ENCODE assay signal across 8 mouse cellular contexts in genomic region chr17:25184961-25185360, GRCm38 (mm10). TPM values are rescaled to one million over a fixed set of nuclear protein-coding genes. Genes with fewer than 3 reads are reported as not detected.
A peak's percentile ranks its signal among the peaks of the same experiment; 100 is the strongest.
DNase-seq lines count a peak whose midpoint lies in the region; ATAC-seq and TF ChIP-seq lines count a peak whose summit lies in the region.

No protein-coding gene starts in this region.

- H3K36me3 ChIP-seq in lung, embryonic 16.5 days (ENCODE audit: control insufficient read depth, insufficient read depth, low read length): no peaks in the 10 kb centered on the region
- no peaks in the 10 kb centered on the region for H3K36me3 ChIP-seq in embryonic facial prominence, embryonic 13.5 days
- H3K36me3 ChIP-seq in intestine, postnatal 0 days (ENCODE audit: control insufficient read depth, insufficient read depth): no peaks in the 10 kb centered on the region

- no peak for TF ChIP-seq CTCF in intestine, postnatal 0 days (IDR thresholded peaks at IDR 0.05; ENCODE audit: low read depth)
- no peak for TF ChIP-seq CTCF in olfactory bulb, adult 2 months (IDR thresholded peaks at IDR 0.05; ENCODE audit: insufficient read depth, low read depth, low read length)

- peak overlapping the region; percentile 84 for H3K4me3 ChIP-seq in lung, embryonic 16.5 days (ENCODE audit: low read length)
- peak overlapping the region; percentile 96 for H3K4me3 ChIP-seq in embryonic facial prominence, embryonic 13.5 days
- H3K4me3 ChIP-seq in intestine, postnatal 0 days (ENCODE audit: low read depth, low read length): peak overlapping the region; percentile 89
- H3K4me3 ChIP-seq in olfactory bulb, adult 2 months (ENCODE audit: insufficient read depth, low read depth, low read length): peak overlapping the region; percentile 85

- DNase-seq in lung, adult 18-20 months: no peak
- DNase-seq in embryo, embryonic 10 days (ENCODE audit: low spot score): no peak
- DNase-seq in layer of hippocampus, adult 9-10 months (ENCODE audit: low spot score): no peak
- DNase-seq in right cerebral cortex, postnatal 4 days: no peak

- no peaks in the 10 kb centered on the region for H3K9me3 ChIP-seq in lung, embryonic 16.5 days (ENCODE audit: control insufficient read depth, low read length)
- no peaks in the 10 kb centered on the region for H3K9me3 ChIP-seq in embryonic facial prominence, embryonic 13.5 days
- H3K9me3 ChIP-seq in intestine, postnatal 0 days (ENCODE audit: control insufficient read depth): no peaks in the 10 kb centered on the region

- H3K4me2 ChIP-seq in lung, embryonic 16.5 days (ENCODE audit: low read depth, low read length): peak overlapping the region; percentile 97
- H3K4me2 ChIP-seq in embryonic facial prominence, embryonic 13.5 days: peak overlapping the region; percentile 99
- peak overlapping the region; percentile 95 for H3K4me2 ChIP-seq in intestine, postnatal 0 days (replicated peaks; ENCODE audit: low read depth)

- H3K27ac ChIP-seq in lung, embryonic 16.5 days (ENCODE audit: low read length): peak overlapping the region; percentile 15; the same call in 1 of the 2 replicates
- H3K27ac ChIP-seq in embryonic facial prominence, embryonic 13.5 days: peak overlapping the region; percentile 93
- H3K27ac ChIP-seq in intestine, postnatal 0 days (ENCODE audit: low read depth, low read length): peak overlapping the region; percentile 71
- no peak overlapping the region for H3K27ac ChIP-seq in olfactory bulb, adult 2 months (ENCODE audit: insufficient read depth, low read depth, low read length)

- WGBS in lung, embryonic 16.5 days: 4% methylated on average over 17 of the region's 17 CpGs
- 6% methylated on average over 17 of the region's 17 CpGs for WGBS in embryonic facial prominence, embryonic 13.5 days
- WGBS in intestine, postnatal 0 days: 8% methylated on average over 17 of the region's 17 CpGs
- 6% methylated on average over 17 of the region's 17 CpGs for WGBS in olfactory bulb, adult 2 months

- H3K27me3 ChIP-seq in lung, embryonic 16.5 days (ENCODE audit: control insufficient read depth, insufficient read depth, low read depth, low read length): no peaks in the 10 kb centered on the region
- H3K27me3 ChIP-seq in embryonic facial prominence, embryonic 13.5 days: peaks cover 10% of the 10 kb centered on the region; the same call in 1 of the 2 replicates
- H3K27me3 ChIP-seq in intestine, postnatal 0 days (replicated peaks; ENCODE audit: control insufficient read depth, insufficient read depth, low read length): no peaks in the 10 kb centered on the region

- TF ChIP-seq POLR2A in olfactory bulb, adult 2 months (IDR thresholded peaks at IDR 0.05; ENCODE audit: insufficient read depth, low read depth, low read length): no peak

- peak overlapping the region; percentile 74 for H3K9ac ChIP-seq in lung, embryonic 16.5 days (ENCODE audit: low read length)
- peak overlapping the region; percentile 91 for H3K9ac ChIP-seq in embryonic facial prominence, embryonic 13.5 days
- peak overlapping the region; percentile 74 for H3K9ac ChIP-seq in intestine, postnatal 0 days (ENCODE audit: low read depth, low read length)

- peak; percentile 7; the same call in 1 of the 2 replicates for ATAC-seq in lung, embryonic 16.5 days (ENCODE audit: low read depth)
- no peak for ATAC-seq in embryonic facial prominence, embryonic 13.5 days (ENCODE audit: insufficient number of reproducible peaks, insufficient read depth, low FRiP score, low TSS enrichment, low read depth)
- peak; percentile 17; the same call in 1 of the 2 replicates for ATAC-seq in intestine, postnatal 0 days

- H3K4me1 ChIP-seq in lung, embryonic 16.5 days (replicated peaks; ENCODE audit: control insufficient read depth, insufficient read depth, low read length): peaks cover 26% of the 10 kb centered on the region
- H3K4me1 ChIP-seq in embryonic facial prominence, embryonic 13.5 days: peaks cover 33% of the 10 kb centered on the region
- peaks cover 2% of the 10 kb centered on the region; the same call in 1 of the 2 replicates for H3K4me1 ChIP-seq in intestine, postnatal 0 days (replicated peaks; ENCODE audit: control insufficient read depth, insufficient read depth, low read length)
- peaks cover 8% of the 10 kb centered on the region for H3K4me1 ChIP-seq in olfactory bulb, adult 2 months (ENCODE audit: control insufficient read depth, insufficient read depth, low read length)

RNA-seq across cellular contexts. Expression of gene BC003965, which starts 0.6 kb away (rescaled TPM):
- polyA plus RNA-seq in lung, embryonic 16.5 days (2015; fragmentation: Nextera tagmentation; extraction: Ambion mirVana): 28.9 and 30.9 TPM in 2 replicates
- polyA plus RNA-seq in embryonic facial prominence, embryonic 13.5 days (2015; fragmentation: Nextera tagmentation; extraction: Ambion mirVana): 34.9 and 35.5 TPM in 2 replicates
- 17.5 and 18.5 TPM in 2 replicates for polyA plus RNA-seq in intestine, postnatal 0 days (2015; fragmentation: Nextera tagmentation; extraction: Ambion mirVana)
- polyA plus RNA-seq in olfactory bulb, adult 2 months (2012; ENCODE audit: insufficient read depth, insufficient read length, low replicate concordance, missing spikeins): not detected in 2 replicates

RNA-seq across cellular contexts. Expression of gene Unkl, which starts 3.2 kb away (rescaled TPM):
- 10.7 and 10.8 TPM in 2 replicates for polyA plus RNA-seq in lung, embryonic 16.5 days (2015; fragmentation: Nextera tagmentation; extraction: Ambion mirVana)
- polyA plus RNA-seq in embryonic facial prominence, embryonic 13.5 days (2015; fragmentation: Nextera tagmentation; extraction: Ambion mirVana): 9.7 and 11.8 TPM in 2 replicates
- polyA plus RNA-seq in intestine, postnatal 0 days (2015; fragmentation: Nextera tagmentation; extraction: Ambion mirVana): 1.9 and 2.2 TPM in 2 replicates
- polyA plus RNA-seq in olfactory bulb, adult 2 months (2012; ENCODE audit: insufficient read depth, insufficient read length, low replicate concordance, missing spikeins): not detected in 2 replicates

RNA-seq across cellular contexts. Expression of gene Gm38655, which starts 9.7 kb away (rescaled TPM):
- 11.5 and 13.1 TPM in 2 replicates for polyA plus RNA-seq in lung, embryonic 16.5 days (2015; fragmentation: Nextera tagmentation; extraction: Ambion mirVana)
- polyA plus RNA-seq in embryonic facial prominence, embryonic 13.5 days (2015; fragmentation: Nextera tagmentation; extraction: Ambion mirVana): 0.31 TPM in 1 of 2 replicates, not detected in the other
- 0.30 TPM in 1 of 2 replicates, not detected in the other for polyA plus RNA-seq in intestine, postnatal 0 days (2015; fragmentation: Nextera tagmentation; extraction: Ambion mirVana)
- not detected in 2 replicates for polyA plus RNA-seq in olfactory bulb, adult 2 months (2012; ENCODE audit: insufficient read depth, insufficient read length, low replicate concordance, missing spikeins)

RNA-seq across cellular contexts. Expression of gene Ccdc154, which starts 22.7 kb away (rescaled TPM):
- 0.73 and 1.1 TPM in 2 replicates for polyA plus RNA-seq in lung, embryonic 16.5 days (2015; fragmentation: Nextera tagmentation; extraction: Ambion mirVana)
- not detected in 2 replicates for polyA plus RNA-seq in embryonic facial prominence, embryonic 13.5 days (2015; fragmentation: Nextera tagmentation; extraction: Ambion mirVana)
- not detected in 2 replicates for polyA plus RNA-seq in intestine, postnatal 0 days (2015; fragmentation: Nextera tagmentation; extraction: Ambion mirVana)
- not detected in 2 replicates for polyA plus RNA-seq in olfactory bulb, adult 2 months (2012; ENCODE audit: insufficient read depth, insufficient read length, low replicate concordance, missing spikeins)

RNA-seq across cellular contexts. Expression of gene Clcn7, which starts 51.8 kb away (rescaled TPM):
- polyA plus RNA-seq in lung, embryonic 16.5 days (2015; fragmentation: Nextera tagmentation; extraction: Ambion mirVana): 22.1 and 22.5 TPM in 2 replicates
- 26.0 and 27.8 TPM in 2 replicates for polyA plus RNA-seq in embryonic facial prominence, embryonic 13.5 days (2015; fragmentation: Nextera tagmentation; extraction: Ambion mirVana)
- 18.5 and 21.7 TPM in 2 replicates for polyA plus RNA-seq in intestine, postnatal 0 days (2015; fragmentation: Nextera tagmentation; extraction: Ambion mirVana)
- not detected in 2 replicates for polyA plus RNA-seq in olfactory bulb, adult 2 months (2012; ENCODE audit: insufficient read depth, insufficient read length, low replicate concordance, missing spikeins)
